Mouse (Mus musculus) intestine, embryonic 14.5 days (tissue): ENCODE results near the gene Pou1f1. TPM values are rescaled to one million over a fixed set of nuclear protein-coding genes. Genes with fewer than 3 reads are reported as not detected.

ENCODE experiments used
- polyA plus RNA-seq: library from polyadenylated mRNA; unstranded; fragments of >200 nt; fragmentation: Nextera tagmentation; extraction: Ambion mirVana; gene quantifications from 2 replicates; pipeline ENCODE4 v1.2.1, GENCODE M21; 2014

Pou1f1 gene
- polyA plus RNA-seq, 1 experiment from 2014 or later, result 0.14 TPM

Other genes with a start within 250 kb of the Pou1f1 start
- 108 and 111 TPM in 2 replicates for gene Chmp2b, start 42.2 kb downstream of the Pou1f1 start, polyA plus RNA-seq